Mouse (Mus musculus) left cerebral cortex, adult 18-20 months (tissue): ENCODE measurements at regions not wholly inside any gene's neighbourhood (a gene's known extent, or its start where the extent isn't known, plus 50 kb on each side); places are given as distances from the start of the nearest gene placed in this dataset.

Experiments used
- DNase-seq, 2 experiments: peaks; one replicate each; pipeline ENCODE4 v3.0.0; 2021 to 2022; ENCODE audit warnings: low spot score in 2 of 2, mixed read lengths in 1 of 2

- no peak for DNase-seq
Observed at GRCm38 (mm10) chr14:108334879-108335278, 579.1 kb downstream of the Slitrk1 start.

- no peak for DNase-seq
Observed at GRCm38 (mm10) chr14:108326425-108326824, 587.5 kb downstream of the Slitrk1 start.

GRCm38 (mm10) chr14:108323364-108324037 is 590.5 kb downstream of the Slitrk1 start:
- no peak for DNase-seq

DNA sequence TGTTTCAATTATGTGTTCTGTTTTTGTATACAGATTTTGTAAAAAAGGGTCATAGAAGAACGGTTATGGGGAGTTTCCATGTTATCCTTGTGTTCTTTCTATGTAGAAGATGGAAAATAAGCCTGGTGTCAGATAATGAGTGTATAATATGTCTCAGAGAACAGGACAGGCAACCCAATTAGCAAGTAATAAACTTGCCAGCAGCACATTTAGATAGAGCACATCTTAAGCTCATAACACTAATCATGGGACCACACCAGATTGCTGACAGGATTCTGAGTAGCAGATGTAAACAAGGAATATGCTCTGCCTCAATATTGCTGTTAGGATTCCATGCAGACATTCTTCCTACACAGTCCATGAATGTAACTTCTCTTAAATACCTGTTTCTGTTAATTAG is 606.3 kb downstream of the Slitrk1 start:
- no peak for DNase-seq

DNA sequence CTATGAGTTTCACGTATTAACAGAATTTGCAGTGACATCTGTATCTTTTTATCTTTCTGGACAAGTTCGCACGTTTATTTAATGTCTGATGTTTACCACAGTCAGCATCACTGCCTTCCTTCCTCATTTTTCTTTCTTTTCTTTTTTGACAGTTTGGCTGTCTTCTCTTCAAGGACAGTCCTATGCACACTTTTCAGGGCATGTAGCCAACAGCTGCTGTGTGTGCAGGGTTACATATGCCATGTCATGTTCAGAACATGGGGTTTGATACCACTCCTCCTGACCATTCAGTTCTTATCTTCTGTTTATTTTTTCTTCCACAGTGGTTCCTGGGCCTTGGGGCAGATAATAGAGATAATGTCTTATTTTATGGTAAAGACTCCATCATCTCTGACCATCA is 634.3 kb downstream of the Slitrk1 start:
- no peak for DNase-seq

DNA sequence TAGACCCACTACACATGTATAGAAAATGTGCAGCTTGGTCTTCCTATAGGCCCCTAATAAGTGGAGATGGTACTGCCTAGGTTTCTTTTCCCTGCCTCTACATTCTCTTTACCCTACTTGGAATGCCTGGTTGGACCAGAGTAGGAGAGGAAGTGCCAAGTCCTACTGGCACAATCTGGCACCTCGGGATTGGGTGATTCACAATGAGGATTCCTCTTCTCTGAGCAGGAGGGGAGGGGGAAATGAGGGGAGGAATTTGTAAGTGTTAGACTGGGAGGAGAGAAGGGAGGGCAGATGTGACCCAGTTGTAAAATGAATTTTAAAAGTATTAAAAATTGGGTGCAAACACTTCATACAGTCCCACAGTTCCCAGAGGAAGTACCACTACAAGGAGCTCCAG is 652.9 kb downstream of the Slitrk1 start:
- DNase-seq, result no peak

GRCm38 (mm10) chr14:108247365-108247764 is 666.6 kb downstream of the Slitrk1 start:
- peak; percentile 73 to 85 for DNase-seq

DNA sequence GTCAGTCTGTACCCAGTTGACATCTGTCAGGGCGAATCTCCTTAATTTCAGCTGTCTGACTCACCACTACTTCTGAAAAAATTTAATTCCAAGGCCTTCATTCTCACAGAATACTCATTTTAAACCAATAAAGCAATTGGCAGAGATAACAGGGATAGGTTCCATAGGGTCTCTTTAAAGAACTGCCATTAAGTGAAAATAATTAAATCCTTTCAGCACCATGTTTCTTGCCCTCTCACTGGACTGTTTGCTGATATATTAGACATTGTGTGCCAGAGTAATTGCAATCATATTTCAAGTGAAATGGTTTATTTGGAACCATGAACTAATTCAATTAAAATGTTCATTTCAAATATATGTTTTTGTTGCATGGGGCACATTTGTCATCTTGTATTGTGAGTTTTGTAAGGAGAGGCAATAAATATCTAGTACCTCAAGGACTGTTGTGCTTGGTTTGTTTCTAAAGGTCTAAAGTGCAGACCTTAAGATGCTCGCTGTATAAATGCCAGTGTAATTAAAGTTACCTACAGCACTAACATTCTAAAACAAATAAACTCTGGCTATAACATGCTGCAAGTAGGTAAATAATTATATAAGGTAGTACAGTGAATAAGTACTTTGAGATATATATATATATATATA is 688.4 kb downstream of the Slitrk1 start:
- DNase-seq, result no peak

GRCm38 (mm10) chr14:108209246-108209645 is 704.7 kb downstream of the Slitrk1 start:
- DNase-seq, result no peak

DNA sequence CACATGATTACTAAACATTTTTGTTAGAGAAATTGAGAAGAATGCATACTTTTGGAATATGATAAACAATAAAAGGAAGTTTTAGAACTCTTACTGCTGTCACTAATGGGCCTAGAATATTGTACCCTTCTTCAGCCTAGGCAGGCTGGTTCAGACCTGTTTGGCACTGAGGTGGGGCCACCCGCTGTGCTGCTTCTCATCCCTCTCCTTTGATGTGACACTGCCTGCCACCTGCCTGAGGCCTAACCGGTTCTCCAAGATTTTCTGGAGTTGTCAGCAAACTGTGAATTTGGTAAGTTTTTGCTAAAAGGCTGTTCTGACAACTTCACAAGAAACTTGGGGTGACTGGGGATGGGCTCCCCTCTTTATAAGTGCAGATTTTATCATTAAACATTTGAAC is 714.8 kb downstream of the Slitrk1 start:
- no peak for DNase-seq

DNA sequence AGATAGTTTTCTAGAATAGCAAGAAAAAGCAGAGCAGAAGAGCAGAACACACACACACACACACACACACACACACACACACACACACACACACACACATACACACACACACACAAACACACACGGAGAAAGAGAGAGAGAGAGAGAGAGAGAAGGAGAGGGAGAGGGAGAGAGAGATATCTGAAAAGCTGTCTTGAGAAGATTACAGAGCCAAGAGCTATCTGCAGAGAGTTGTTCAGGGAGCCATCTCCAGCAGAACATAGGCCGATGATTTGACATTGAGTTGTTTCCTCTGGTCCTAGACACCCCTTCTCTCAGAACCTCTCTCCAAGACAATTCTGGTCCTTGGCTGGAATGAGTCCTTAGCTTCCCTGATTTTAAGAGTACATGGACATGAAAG is 733.0 kb downstream of the Slitrk1 start:
- DNase-seq, result no peak

- no peak for DNase-seq
Observed at GRCm38 (mm10) chr14:108175275-108175860, 738.6 kb downstream of the Slitrk1 start.

DNA sequence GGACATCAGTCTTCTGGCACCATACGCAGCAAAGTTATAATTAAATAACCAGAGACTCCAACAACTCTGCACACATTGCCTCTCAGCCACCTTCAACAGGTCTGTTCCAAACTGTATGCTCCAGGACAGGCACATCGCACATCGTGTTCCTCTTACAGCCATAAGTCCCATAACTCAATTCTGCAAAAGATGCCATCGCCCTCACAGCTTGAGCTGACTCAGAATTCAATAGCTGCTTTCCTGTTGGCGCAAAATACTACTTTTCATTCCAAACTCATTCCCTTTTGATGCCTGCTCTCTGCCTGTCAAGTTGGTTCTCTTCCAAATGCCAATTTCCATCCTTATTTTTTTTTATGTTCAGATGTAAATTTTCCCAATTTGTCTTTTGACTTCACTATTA is 761.0 kb downstream of the Slitrk1 start:
- peak in 1 of 2 experiments; percentile 6 for DNase-seq

- DNase-seq, result no peak
Observed at GRCm38 (mm10) chr14:108123147-108123546, 790.8 kb downstream of the Slitrk1 start.

DNA sequence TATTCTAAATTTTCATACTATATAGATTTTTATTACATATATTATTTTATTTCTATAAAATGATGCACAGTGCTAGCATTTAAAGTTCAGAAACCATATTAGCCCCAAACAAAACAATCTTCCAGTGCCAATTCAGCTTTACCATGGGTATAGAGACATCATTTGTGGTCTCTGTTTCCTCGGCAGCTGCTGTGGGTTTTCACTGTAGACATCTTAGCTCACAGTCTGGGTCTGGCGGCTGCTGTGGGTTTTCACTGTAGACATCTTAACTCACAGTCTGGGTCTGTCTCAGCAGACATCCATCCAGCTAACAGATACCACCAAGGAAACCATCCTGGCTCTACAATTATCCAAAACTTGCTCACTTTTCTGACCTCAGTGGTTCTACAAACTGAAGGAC is 808.9 kb downstream of the Slitrk1 start:
- DNase-seq, result no peak

- DNase-seq, result no peak
Observed at GRCm38 (mm10) chr14:108090965-108091364, 823.0 kb downstream of the Slitrk1 start.

DNA sequence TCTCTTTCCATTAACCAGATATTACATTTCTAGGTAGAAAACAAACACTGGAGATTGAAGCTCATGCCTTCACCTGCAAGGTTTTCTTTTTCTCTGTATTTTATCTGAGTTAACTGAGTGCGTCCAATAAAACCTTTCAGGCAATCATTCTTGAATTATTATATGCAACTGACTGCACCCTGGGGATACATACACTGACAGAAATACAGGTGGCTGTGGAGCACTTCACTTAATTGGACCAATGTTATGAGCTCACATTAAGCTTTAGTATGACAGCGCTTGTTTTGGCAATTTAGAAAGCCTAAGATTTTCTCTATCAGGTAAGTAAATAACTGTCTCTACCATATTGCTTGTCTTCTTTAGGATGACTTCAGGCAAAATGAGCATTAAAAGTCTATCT is 864.0 kb downstream of the Slitrk1 start:
- no peak for DNase-seq

GRCm38 (mm10) chr14:108035959-108036358 is 878.0 kb downstream of the Slitrk1 start:
- DNase-seq, result no peak

DNA sequence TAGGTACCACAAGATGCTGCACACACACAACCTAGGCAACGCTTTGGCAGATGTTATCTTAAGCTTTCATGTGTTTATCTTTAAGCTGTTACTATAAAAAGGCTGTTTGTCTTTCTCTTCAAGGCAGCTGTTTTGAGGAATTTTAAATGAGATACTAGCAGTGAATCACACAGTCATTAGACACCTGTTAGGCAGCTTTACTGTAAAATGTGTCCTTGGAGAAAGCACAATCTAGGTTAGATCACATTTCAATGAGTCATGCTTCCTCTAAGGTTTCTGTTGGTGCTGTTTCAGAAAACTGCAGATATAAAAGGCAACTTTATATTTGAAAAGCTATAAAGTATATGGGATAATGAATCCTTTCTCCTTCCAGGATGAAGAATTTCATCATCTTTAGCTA is 879.8 kb downstream of the Slitrk1 start:
- DNase-seq, result no peak

- no peak for DNase-seq
Observed at GRCm38 (mm10) chr14:108022551-108022950, 891.4 kb downstream of the Slitrk1 start.

DNA sequence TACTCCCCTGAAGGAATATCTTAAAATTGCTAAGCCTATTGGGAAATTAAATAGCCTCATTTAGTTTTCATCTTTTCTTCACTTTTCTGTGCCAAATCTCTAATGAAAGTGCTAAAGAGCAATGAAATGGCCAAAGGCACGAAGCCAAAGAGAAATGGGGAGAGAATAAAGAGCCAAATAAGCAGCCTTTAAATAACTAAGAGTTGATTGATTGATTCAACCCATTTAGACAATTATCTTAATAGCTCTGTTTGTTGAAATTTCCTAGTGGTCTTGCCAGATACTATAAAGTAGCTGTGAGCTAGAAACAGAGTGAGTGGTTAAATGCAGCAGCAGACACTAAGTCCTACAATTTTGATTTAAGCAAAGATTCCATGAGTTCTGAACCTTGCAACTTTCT is 891.9 kb downstream of the Slitrk1 start:
- DNase-seq, result no peak

- DNase-seq, result no peak
Observed at GRCm38 (mm10) chr14:108021331-108021730, 892.6 kb downstream of the Slitrk1 start.
